Mouse (Mus musculus): ENCODE measurements at regions not wholly inside any gene's neighbourhood (a gene's known extent, or its start where the extent isn't known, plus 50 kb on each side); places are given as distances from the start of the nearest gene placed in this dataset.

DNA sequence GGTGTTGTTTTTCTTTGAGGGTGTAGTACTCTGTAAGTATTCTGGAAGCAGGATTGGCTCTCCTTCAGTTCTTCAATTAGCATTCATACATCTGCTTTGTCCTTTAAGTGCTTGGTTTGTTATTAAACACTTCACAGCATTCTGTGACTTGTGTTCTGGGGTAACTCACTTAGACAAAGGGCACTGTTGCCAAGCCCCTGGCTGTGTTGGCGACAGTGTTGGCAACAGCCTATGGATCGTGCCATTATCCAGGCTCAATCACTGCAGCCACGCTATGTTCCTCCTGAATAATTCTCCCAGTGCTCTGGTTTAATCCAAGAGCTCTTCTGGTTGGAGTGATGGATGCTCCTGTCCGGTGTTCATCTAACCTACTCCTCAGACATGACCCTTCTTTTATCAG, 265.6 kb upstream of the BB014433 start:
- no peaks in the 10 kb centered on the region for H3K27me3 ChIP-seq (ENCODE audit: low read depth, poor library complexity, severe bottlenecking)
- H3K4me1 ChIP-seq = no peaks in the 10 kb centered on the region
- H3K27ac ChIP-seq (replicated peaks) = no peak overlapping the region
- H3K36me3 ChIP-seq = no peaks in the 10 kb centered on the region
- 91% methylated on average over 4 of the region's 4 CpGs for WGBS
- no peak overlapping the region for H3K4me3 ChIP-seq
- H3K9me3 ChIP-seq (replicated peaks) = no peaks in the 10 kb centered on the region
- no peak for DNase-seq (ENCODE audit: low spot score)

DNA sequence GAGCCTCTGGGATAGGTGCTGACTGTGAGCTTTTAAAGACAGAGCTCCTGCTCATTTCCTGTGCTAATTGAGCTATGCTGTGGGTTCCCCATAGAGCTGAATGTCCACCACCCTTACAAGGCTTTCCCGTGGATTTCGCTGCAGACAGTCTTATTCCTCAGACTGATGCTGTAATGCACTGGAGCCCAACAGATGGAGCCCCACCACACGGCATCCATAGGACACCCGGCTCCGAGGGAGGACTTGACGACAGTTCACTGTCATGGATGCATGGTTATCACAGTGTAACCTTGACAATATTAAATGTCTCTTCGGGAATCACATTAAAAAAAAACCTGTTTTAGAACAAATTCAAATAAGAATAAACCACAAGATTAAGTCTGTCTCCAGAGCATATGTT, 265.2 kb upstream of the BB014433 start:
- DNase-seq (ENCODE audit: low spot score) = no peak
- Histone ChIP-seq H3K36me3 (no peaks in the 10 kb centered on the region), H3K27me3 (ENCODE audit: low read depth, poor library complexity, severe bottlenecking) (no peaks in the 10 kb centered on the region), H3K4me1 (no peaks in the 10 kb centered on the region), H3K27ac (replicated peaks) (no peak overlapping the region), H3K4me3 (no peak overlapping the region), H3K9me3 (replicated peaks) (no peaks in the 10 kb centered on the region)
- 82% methylated on average over 7 of the region's 7 CpGs for WGBS

DNA sequence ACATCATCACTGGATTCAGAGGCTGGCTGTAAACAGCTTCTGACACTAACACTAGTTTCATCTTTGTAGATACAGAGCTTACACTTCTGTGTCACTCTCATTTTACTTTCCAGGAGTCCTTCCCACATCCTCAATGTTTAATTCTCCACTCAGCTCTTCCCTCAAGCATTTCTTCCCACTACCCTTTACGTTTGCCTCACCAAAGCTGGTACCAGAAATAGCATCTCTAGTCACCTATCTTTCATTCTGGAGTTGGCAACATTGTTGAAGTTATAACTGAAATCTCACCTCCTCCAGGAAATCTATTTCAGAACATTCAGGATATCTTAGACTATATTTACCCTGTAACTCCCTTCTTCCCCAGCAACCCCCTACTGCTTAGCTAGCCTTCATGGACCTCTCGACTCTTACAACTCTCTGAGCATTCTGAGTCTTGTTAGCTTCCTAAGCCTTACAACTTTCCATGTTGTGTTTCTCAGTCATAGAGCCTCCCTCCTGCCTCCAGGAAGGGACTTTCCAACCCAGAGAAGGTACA, 258.3 kb upstream of the BB014433 start:
- H3K4me1 ChIP-seq = no peaks in the 10 kb centered on the region
- no peaks in the 10 kb centered on the region for H3K9me3 ChIP-seq (replicated peaks)
- WGBS = 86% methylated on average over 2 of the region's 2 CpGs
- H3K27ac ChIP-seq (replicated peaks) = no peak overlapping the region
- no peak for DNase-seq (ENCODE audit: low spot score)
- no peak overlapping the region for H3K4me3 ChIP-seq
- H3K36me3 ChIP-seq = no peaks in the 10 kb centered on the region
- no peaks in the 10 kb centered on the region for H3K27me3 ChIP-seq (ENCODE audit: low read depth, poor library complexity, severe bottlenecking)

DNA sequence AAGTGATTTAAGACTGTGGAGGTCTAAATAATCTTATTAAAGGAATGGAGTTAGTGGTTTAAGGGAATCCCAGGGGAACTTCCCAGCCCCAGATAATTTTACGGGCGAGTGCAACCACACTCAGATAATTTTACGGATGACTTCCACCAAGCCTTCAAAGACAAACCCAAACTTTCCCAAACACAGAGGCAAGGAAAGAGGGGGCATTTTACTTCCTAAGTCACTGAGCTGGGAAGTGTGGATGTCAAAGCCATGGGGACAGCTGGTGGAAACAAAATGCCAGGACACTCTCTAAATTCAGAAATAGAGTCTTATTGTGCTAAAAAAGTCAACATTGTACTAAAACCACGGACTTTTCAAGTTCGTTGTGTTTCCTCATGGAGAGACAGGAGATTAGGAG, 227.9 kb upstream of the BB014433 start:
- Histone ChIP-seq H3K27ac (replicated peaks) (no peak overlapping the region), H3K36me3 (no peaks in the 10 kb centered on the region), H3K4me3 (no peak overlapping the region), H3K4me1 (peaks cover 19% of the 10 kb centered on the region), H3K9me3 (replicated peaks) (no peaks in the 10 kb centered on the region), H3K27me3 (ENCODE audit: low read depth, poor library complexity, severe bottlenecking) (peaks cover 17% of the 10 kb centered on the region)
- no peak for DNase-seq (ENCODE audit: low spot score)
- 34% methylated on average over 5 of the region's 5 CpGs for WGBS

DNA sequence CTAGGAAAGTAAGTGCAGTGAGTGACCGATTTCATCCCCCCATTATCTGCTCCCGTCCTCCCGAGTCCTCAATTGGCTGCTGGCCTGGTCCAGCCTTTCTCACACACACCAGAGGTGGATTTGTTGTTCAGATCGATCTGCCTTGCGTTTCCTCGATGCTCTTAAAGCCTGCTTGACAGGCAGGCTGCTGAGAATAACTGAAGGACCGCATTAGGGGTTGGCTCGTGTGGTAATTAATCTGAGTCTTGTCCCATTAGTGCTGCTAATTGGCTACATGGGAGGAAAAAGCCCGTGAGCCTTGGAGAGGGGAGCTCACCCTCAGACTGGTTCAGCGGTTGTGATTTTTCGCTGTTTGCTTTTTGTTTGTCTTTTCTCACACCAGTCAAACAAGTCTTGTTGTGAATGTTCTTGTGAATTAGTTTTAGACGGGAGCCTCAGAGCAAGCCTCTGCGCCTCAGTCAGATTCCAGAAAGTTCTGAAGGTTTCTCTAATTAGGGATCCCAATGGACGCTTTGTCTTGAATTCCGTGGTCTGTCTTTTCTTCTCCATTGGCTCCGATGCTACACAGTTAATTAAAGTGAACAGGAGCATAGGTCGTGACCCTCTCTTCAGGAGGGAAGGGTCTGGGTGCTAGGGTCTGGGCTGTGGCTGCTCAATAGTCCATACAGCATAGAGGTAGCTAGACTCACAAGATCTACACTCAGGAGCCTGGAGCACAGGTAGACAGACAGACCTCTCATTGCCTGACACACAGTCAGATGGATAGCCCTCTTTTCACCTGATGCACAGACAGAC, 226.1 kb upstream of the BB014433 start:
- Histone ChIP-seq H3K4me1 (peaks cover 19% of the 10 kb centered on the region), H3K4me3 (no peak overlapping the region), H3K9me3 (replicated peaks) (no peaks in the 10 kb centered on the region), H3K27me3 (ENCODE audit: low read depth, poor library complexity, severe bottlenecking) (peaks cover 17% of the 10 kb centered on the region), H3K36me3 (no peaks in the 10 kb centered on the region), H3K27ac (replicated peaks) (no peak overlapping the region)
- 35% methylated on average over 17 of the region's 17 CpGs for WGBS
- no peak for DNase-seq (ENCODE audit: low spot score)

DNA sequence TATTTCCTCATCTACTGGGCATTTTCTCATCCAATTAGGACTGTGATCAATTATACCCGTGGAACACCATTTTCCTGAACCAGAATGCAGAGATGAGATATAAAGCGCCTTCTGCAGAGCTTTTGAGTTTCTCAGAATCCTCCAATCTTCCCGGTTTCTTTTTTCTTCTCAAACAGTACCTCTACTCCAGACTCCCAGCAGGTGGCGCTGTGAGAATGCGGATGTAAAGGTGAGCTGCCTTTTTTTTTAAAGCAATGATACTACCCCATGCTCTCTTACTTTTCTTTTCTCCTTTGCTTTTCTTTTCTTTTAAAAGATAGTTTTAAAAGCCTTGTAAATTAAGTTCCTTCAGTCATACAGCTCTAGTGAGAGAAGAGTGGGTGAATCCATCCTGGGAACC, 224.4 kb upstream of the BB014433 start:
- no peaks in the 10 kb centered on the region for H3K36me3 ChIP-seq
- H3K27ac ChIP-seq (replicated peaks) = no peak overlapping the region
- H3K4me1 ChIP-seq = peaks cover 19% of the 10 kb centered on the region
- 10% methylated on average over 5 of the region's 5 CpGs for WGBS
- peaks cover 2% of the 10 kb centered on the region; the same call in 1 of the 2 replicates for H3K9me3 ChIP-seq (replicated peaks)
- peaks cover 17% of the 10 kb centered on the region for H3K27me3 ChIP-seq (ENCODE audit: low read depth, poor library complexity, severe bottlenecking)
- H3K4me3 ChIP-seq = no peak overlapping the region
- peak; percentile 62 for DNase-seq (ENCODE audit: low spot score)

- DNase-seq (ENCODE audit: low spot score) = no peak
- Histone ChIP-seq H3K27me3 (ENCODE audit: low read depth, poor library complexity, severe bottlenecking) (no peaks in the 10 kb centered on the region), H3K27ac (replicated peaks) (no peak overlapping the region), H3K9me3 (replicated peaks) (no peaks in the 10 kb centered on the region), H3K36me3 (no peaks in the 10 kb centered on the region), H3K4me1 (no peaks in the 10 kb centered on the region), H3K4me3 (no peak overlapping the region)
- WGBS = 94% methylated on average over 12 of the region's 12 CpGs
Observed at GRCm38 (mm10) chr8:15244770-15245485, 199.1 kb upstream of the BB014433 start.

- H3K27ac ChIP-seq (replicated peaks) = no peak overlapping the region
- H3K27me3 ChIP-seq (ENCODE audit: low read depth, poor library complexity, severe bottlenecking) = no peaks in the 10 kb centered on the region
- no peaks in the 10 kb centered on the region for H3K36me3 ChIP-seq
- DNase-seq (ENCODE audit: low spot score) = no peak
- no peaks in the 10 kb centered on the region for H3K9me3 ChIP-seq (replicated peaks)
- no peak overlapping the region for H3K4me3 ChIP-seq
- H3K4me1 ChIP-seq = no peaks in the 10 kb centered on the region
- 90% methylated on average over 3 of the region's 3 CpGs for WGBS
Observed at GRCm38 (mm10) chr8:15235410-15235809, 189.5 kb upstream of the BB014433 start.

DNA sequence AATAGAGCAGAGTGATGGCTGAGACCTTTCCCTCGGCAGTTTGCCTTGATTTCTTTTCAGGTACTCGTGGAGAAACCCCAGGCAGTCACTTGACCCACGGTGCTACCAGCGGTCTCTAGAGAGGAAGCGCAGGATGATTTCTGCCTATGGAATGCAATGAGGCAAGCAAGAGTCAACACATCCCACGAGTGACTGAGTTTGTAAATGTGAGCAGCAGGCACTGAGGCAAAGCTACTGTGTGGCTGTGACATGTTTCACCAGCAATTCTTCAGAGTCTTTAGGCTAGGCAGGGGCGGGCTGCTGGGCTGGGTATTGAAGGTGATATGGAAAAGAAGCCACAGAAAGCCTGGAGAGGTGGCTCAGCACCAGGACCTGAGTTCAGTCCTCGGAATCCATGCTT, 187.4 kb upstream of the BB014433 start:
- WGBS = 71% methylated on average over 8 of the region's 8 CpGs
- no peaks in the 10 kb centered on the region for H3K9me3 ChIP-seq (replicated peaks)
- H3K4me3 ChIP-seq = no peak overlapping the region

GRCm38 (mm10) chr8:15230217-15230616, 184.3 kb upstream of the BB014433 start:
- Histone ChIP-seq H3K4me1 (no peaks in the 10 kb centered on the region), H3K27me3 (ENCODE audit: low read depth, poor library complexity, severe bottlenecking) (no peaks in the 10 kb centered on the region), H3K36me3 (no peaks in the 10 kb centered on the region), H3K27ac (replicated peaks) (no peak overlapping the region), H3K9me3 (replicated peaks) (no peaks in the 10 kb centered on the region), H3K4me3 (no peak overlapping the region)
- no peak for DNase-seq (ENCODE audit: low spot score)
- 99% methylated on average over 2 of the region's 2 CpGs for WGBS

More for the DNA sequence above, 187.4 kb upstream of the BB014433 start:
- Histone ChIP-seq H3K4me1 (no peaks in the 10 kb centered on the region), H3K36me3 (no peaks in the 10 kb centered on the region), H3K27me3 (ENCODE audit: low read depth, poor library complexity, severe bottlenecking) (no peaks in the 10 kb centered on the region), H3K27ac (replicated peaks) (no peak overlapping the region)
- DNase-seq (ENCODE audit: low spot score) = no peak

DNA sequence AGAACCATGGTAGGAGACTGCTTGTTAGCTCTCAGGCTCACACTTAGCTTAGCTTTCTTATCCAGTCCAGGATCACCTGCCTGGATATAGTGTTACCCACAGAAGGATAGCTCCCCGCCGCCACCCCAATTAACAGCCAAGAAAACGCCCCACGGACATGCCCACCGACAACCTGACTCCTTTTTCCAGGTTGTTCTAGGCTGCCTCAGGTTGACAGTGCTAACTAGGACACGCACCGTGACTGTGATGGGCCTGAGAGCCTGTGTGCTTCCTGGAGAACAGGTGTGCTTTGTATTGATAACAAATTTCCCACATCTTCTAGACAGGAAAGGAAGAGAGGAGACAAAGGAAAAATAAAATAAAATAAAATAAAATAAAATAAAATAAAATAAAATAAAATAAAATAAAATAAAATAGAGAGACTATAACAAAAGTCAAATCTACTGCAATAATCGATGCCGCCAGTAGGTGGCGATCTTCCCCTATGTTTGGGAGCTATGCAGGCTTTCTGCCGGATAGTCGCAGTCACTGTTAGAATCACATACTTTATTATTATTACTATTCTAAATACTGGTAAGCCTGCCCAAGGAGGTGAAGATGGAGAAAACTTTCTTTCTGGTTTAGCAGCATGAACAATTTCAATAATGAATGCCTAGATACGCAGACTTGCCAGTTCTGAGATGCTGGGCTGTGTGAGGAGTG, 175.5 kb upstream of the BB014433 start:
- 44% methylated on average over 13 of the region's 13 CpGs for WGBS

GRCm38 (mm10) chr8:15209856-15210521, 164.1 kb upstream of the BB014433 start:
- no peaks in the 10 kb centered on the region for H3K9me3 ChIP-seq (replicated peaks)
- 84% methylated on average over 6 of the region's 6 CpGs for WGBS
- H3K27ac ChIP-seq (replicated peaks) = no peak overlapping the region
- no peaks in the 10 kb centered on the region for H3K4me1 ChIP-seq
- no peaks in the 10 kb centered on the region for H3K27me3 ChIP-seq (ENCODE audit: low read depth, poor library complexity, severe bottlenecking)
- H3K4me3 ChIP-seq = no peak overlapping the region
- no peak for DNase-seq (ENCODE audit: low spot score)
- no peaks in the 10 kb centered on the region for H3K36me3 ChIP-seq

More for the DNA sequence above, 175.5 kb upstream of the BB014433 start:
- no peaks in the 10 kb centered on the region for H3K36me3 ChIP-seq
- no peak overlapping the region for H3K27ac ChIP-seq (replicated peaks)
- H3K4me1 ChIP-seq = no peaks in the 10 kb centered on the region
- no peaks in the 10 kb centered on the region for H3K27me3 ChIP-seq (ENCODE audit: low read depth, poor library complexity, severe bottlenecking)
- DNase-seq (ENCODE audit: low spot score) = peak; percentile 57
- no peak overlapping the region for H3K4me3 ChIP-seq
- H3K9me3 ChIP-seq (replicated peaks) = no peaks in the 10 kb centered on the region; the same call in 1 of the 2 replicates

All from midbrain, embryonic 10.5 days (tissue).